Mouse (Mus musculus): ENCODE data around the gene Cdh23. TPM values are rescaled to one million over a fixed set of nuclear protein-coding genes. Genes with fewer than 3 reads are reported as not detected.
"Not testable (repeated sequence)": the region's sequence is repeated elsewhere in the genome, so short reads cannot be mapped to it uniquely, and the experiment has no call there.

Gene Cdh23
- 2.0 and 2.8 TPM in 2 replicates for polyA plus RNA-seq (2014; fragmentation: Nextera tagmentation; extraction: Ambion mirVana)

DNA sequence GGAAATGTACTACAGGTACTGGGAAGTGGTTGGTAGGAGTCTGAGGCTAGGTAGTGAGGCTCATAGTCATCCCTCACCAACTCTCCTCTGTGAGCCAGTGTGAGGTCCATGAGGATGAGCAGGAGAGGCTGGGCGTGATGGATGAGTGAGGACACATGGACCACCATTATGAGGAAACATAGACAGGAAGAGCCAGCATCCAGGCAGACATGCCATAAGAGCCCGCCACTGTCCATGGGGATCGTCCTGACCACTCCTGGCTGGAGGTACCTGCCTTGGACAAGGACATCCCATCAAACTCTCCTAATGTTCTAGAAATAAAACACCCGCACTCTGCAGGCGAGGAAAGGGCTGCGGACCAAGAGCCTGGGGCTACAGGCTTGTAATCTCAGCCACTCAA lies at the start of gene Cdh23:
Gene Cdh23 (minus strand): TSS at position 101 of the 400 bp plus-strand sequence.
- no peaks in the 10 kb centered on the region for H3K27me3 ChIP-seq (replicated peaks; ENCODE audit: control insufficient read depth, insufficient read depth, low read length)
- peaks cover 4% of the 10 kb centered on the region for H3K4me1 ChIP-seq (ENCODE audit: control insufficient read depth, insufficient read depth, low read length)
- no peak within 1 kb of the TSS for H3K4me2 ChIP-seq (ENCODE audit: low read length)
- no peaks in the 10 kb centered on the region for H3K9me3 ChIP-seq (replicated peaks; ENCODE audit: control insufficient read depth, low read length)
- 91% methylated on average over 6 of the region's 6 CpGs for WGBS
- no peak within 1 kb of the TSS for H3K4me3 ChIP-seq (ENCODE audit: low read depth, low read length)
- ATAC-seq (no peak), DNase-seq (ENCODE audit: low spot score) (no peak)
- no peak within 1 kb of the TSS for H3K9ac ChIP-seq (ENCODE audit: low read length)
- no peak within 1 kb of the TSS for H3K27ac ChIP-seq (ENCODE audit: low read depth, low read length)
- H3K36me3 ChIP-seq (ENCODE audit: control insufficient read depth, insufficient read depth, low read length), result no peaks in the 10 kb centered on the region

DNA sequence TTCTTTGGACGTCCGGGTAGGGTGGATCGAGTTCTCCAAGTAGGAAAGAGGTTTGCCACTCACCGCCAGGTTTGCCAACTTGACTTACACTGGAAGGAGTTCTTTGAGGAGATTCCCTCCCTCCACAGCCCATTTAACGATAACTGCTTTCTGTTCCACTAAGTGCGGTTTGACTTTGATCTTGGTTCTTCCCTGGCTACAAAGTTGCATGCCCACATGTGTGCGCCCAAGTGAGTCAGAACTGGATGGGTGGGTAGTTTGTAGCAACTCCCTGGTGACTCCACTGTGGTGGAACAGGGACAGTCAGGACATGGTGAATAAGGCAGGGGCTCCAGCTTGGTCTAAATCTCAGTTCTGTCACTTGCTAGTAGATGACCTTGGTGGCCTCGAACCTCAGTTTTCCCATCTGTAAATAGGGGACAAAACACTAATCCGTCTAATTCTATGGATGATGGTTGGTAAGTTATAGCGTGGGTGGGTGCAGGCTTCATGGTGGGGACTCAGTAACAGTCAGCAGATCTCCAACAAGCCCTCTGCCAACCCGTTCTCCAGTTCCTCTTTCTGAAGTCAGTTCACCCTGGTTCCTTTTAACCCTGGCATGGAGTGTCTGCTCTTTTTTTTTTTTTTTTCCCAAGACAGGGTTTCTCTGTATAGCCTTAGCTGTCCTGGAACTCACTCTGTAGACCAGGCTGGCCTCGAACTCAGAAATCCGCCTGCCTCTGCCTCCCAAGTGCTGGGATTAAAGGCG lies 48.4 kb upstream of the Cdh23 start:
- 93% methylated on average over 14 of the region's 14 CpGs for WGBS
- H3K4me3 ChIP-seq (ENCODE audit: low read depth, low read length), result no peak overlapping the region
- H3K27me3 ChIP-seq (replicated peaks; ENCODE audit: control insufficient read depth, insufficient read depth, low read length), result no peaks in the 10 kb centered on the region
- H3K27ac ChIP-seq (ENCODE audit: low read depth, low read length), result no peak overlapping the region
- no peak overlapping the region for H3K9ac ChIP-seq (ENCODE audit: low read length)
- no peaks in the 10 kb centered on the region for H3K36me3 ChIP-seq (ENCODE audit: control insufficient read depth, insufficient read depth, low read length)
- H3K4me1 ChIP-seq (ENCODE audit: control insufficient read depth, insufficient read depth, low read length), result no peaks in the 10 kb centered on the region
- H3K9me3 ChIP-seq (replicated peaks; ENCODE audit: control insufficient read depth, low read length), result no peaks in the 10 kb centered on the region
- DNase-seq (ENCODE audit: low spot score) (no peak), ATAC-seq (no peak)
- H3K4me2 ChIP-seq (ENCODE audit: low read length), result no peak overlapping the region

DNA sequence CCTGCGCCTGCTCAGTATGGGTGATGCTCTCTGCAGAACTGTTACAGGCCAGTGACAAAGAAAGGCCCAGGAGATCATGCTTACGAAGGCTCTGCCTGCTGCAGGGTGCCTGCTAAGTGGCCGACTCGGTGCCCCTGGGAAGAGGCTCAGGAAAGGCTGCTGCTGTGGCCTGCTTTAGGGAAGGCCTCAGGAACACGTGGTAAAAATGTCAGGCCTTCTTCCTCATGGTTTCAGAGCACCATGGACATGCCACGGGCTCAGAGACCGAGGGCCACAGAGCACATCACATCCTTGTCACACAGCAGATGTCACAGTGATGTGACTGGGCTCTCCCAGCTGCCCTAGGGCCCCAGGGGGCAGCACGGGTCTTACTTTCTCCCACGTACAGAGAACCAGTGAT lies 47.4 kb upstream of the Cdh23 start:
- H3K9ac ChIP-seq (ENCODE audit: low read length), result no peak overlapping the region
- H3K27me3 ChIP-seq (replicated peaks; ENCODE audit: control insufficient read depth, insufficient read depth, low read length), result no peaks in the 10 kb centered on the region
- DNase-seq (ENCODE audit: low spot score), result no peak
- WGBS, result 63% methylated on average over 9 of the region's 9 CpGs
- no peaks in the 10 kb centered on the region for H3K36me3 ChIP-seq (ENCODE audit: control insufficient read depth, insufficient read depth, low read length)
- H3K9me3 ChIP-seq (replicated peaks; ENCODE audit: control insufficient read depth, low read length), result no peaks in the 10 kb centered on the region
- H3K27ac ChIP-seq (ENCODE audit: low read depth, low read length), result no peak overlapping the region
- no peak overlapping the region for H3K4me3 ChIP-seq (ENCODE audit: low read depth, low read length)
- H3K4me2 ChIP-seq (ENCODE audit: low read length), result no peak overlapping the region
- H3K4me1 ChIP-seq (ENCODE audit: control insufficient read depth, insufficient read depth, low read length), result no peaks in the 10 kb centered on the region
- no peak for ATAC-seq

DNA sequence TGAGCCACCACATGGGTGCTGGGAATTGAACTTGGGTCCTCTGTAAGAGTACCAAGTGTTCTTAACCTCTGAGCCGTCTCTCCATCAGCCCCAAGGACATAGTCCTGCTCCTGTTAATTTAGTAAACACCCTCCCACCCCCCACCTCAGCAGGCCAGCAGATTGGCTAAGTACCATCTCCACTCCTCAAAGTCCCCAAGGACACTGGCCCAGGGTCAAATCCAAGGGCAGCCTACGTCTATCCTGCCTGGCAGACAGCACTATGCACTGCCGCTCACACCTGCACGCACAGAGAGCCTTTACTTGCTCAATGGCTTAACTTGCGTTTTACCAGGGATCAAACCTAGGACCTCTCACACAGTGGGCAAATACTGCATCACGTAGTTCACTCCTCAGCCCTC lies 46.7 kb upstream of the Cdh23 start:
- Histone ChIP-seq H3K4me1 (ENCODE audit: control insufficient read depth, insufficient read depth, low read length) (no peaks in the 10 kb centered on the region), H3K27me3 (replicated peaks; ENCODE audit: control insufficient read depth, insufficient read depth, low read length) (no peaks in the 10 kb centered on the region), H3K4me3 (ENCODE audit: low read depth, low read length) (no peak overlapping the region), H3K36me3 (ENCODE audit: control insufficient read depth, insufficient read depth, low read length) (no peaks in the 10 kb centered on the region), H3K27ac (ENCODE audit: low read depth, low read length) (no peak overlapping the region), H3K4me2 (ENCODE audit: low read length) (no peak overlapping the region), H3K9me3 (replicated peaks; ENCODE audit: control insufficient read depth, low read length) (no peaks in the 10 kb centered on the region), H3K9ac (ENCODE audit: low read length) (no peak overlapping the region)
- 90% methylated on average over 6 of the region's 6 CpGs for WGBS
- ATAC-seq, result no peak
- no peak for DNase-seq (ENCODE audit: low spot score)

DNA sequence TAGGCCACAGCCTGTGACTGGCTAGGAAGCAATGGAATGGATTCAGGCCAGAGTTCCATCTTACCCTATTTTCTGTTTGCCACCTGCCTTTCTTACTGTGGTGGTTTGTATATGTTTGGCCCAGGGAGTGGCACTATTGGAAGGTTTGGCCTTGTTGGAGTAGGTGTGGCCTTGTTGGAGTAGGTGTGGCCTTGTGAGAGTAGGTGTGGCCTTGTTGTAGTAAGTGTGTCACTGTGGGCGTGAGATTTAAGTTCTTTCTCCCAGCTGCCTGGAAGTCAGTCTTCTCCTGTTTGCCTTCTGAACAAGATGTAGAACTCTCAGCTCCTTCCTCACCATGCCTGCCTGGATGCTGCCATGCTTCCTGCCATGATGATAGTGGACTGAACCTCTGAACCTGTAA lies 46.0 kb upstream of the Cdh23 start:
- WGBS, result 75% methylated on average over 1 of the region's 1 CpGs
- H3K9ac ChIP-seq (ENCODE audit: low read length); H3K27ac ChIP-seq (ENCODE audit: low read depth, low read length); H3K27me3 ChIP-seq (replicated peaks; ENCODE audit: control insufficient read depth, insufficient read depth, low read length); H3K9me3 ChIP-seq (replicated peaks; ENCODE audit: control insufficient read depth, low read length); H3K4me3 ChIP-seq (ENCODE audit: low read depth, low read length); H3K4me2 ChIP-seq (ENCODE audit: low read length); H3K4me1 ChIP-seq (ENCODE audit: control insufficient read depth, insufficient read depth, low read length); ATAC-seq; DNase-seq (ENCODE audit: low spot score); H3K36me3 ChIP-seq (ENCODE audit: control insufficient read depth, insufficient read depth, low read length): not testable (repeated sequence)

DNA sequence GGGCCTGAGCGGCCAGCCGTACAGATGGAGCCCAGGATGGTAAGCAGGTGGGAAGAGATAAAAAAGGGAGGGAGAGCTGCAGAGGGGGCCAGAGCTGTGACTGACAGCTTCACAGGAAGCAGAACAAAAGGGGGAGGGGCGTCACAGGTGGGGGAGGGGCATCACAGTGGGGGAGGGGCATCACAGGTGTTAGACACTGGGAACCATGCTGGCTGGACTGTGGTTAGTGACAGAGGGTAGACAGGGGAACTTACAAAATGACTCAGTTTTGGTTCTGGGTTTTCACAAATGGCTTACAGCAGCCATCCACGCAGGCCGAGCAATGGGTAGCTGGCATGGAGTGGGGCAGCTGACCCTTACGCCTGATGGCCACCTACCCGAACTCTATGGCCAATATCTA lies 45.1 kb upstream of the Cdh23 start:
- Histone ChIP-seq H3K36me3 (ENCODE audit: control insufficient read depth, insufficient read depth, low read length) (no peaks in the 10 kb centered on the region), H3K4me3 (ENCODE audit: low read depth, low read length) (no peak overlapping the region), H3K9me3 (replicated peaks; ENCODE audit: control insufficient read depth, low read length) (no peaks in the 10 kb centered on the region), H3K4me2 (ENCODE audit: low read length) (no peak overlapping the region), H3K27ac (ENCODE audit: low read depth, low read length) (no peak overlapping the region), H3K9ac (ENCODE audit: low read length) (no peak overlapping the region), H3K4me1 (ENCODE audit: control insufficient read depth, insufficient read depth, low read length) (no peaks in the 10 kb centered on the region), H3K27me3 (replicated peaks; ENCODE audit: control insufficient read depth, insufficient read depth, low read length) (no peaks in the 10 kb centered on the region)
- WGBS, result 79% methylated on average over 7 of the region's 7 CpGs
- ATAC-seq (no peak), DNase-seq (ENCODE audit: low spot score) (no peak)

DNA sequence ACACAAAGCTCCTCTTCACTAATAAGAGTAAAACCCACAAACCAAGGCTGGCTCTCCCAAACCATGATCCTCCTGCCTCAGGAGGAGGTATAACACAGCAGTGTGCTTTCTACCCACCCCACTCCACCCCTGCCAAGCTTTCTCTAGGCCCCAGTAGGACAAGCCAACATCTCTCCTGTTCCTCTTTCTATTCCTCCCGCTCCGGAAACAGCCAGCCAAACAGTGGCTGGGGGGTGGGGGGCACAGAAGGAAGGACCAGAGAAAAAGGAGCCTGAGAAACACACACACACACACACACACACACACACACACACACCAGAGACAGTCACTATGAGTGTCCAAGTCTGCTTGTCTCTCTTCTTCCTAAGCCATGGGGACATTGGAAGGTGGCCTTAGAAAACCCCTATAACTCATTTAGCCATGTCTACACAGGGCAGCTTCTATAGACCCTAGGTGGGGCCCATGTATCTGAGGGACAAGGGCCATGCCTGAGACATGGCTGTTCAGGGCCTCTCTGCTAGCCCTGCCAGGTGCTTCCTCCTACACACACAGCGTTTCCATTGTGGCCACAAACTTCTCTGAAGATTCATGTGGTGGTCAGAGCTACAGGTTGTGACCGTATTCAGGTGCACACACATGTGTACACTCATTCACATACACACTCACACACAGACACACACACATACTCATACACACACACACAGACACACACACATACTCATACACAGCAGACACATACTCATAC lies 43.5 kb upstream of the Cdh23 start:
- 86% methylated on average over 4 of the region's 4 CpGs for WGBS
- H3K9ac ChIP-seq (ENCODE audit: low read length), result no peak overlapping the region
- no peaks in the 10 kb centered on the region for H3K27me3 ChIP-seq (replicated peaks; ENCODE audit: control insufficient read depth, insufficient read depth, low read length)
- no peaks in the 10 kb centered on the region for H3K36me3 ChIP-seq (ENCODE audit: control insufficient read depth, insufficient read depth, low read length)
- H3K9me3 ChIP-seq (replicated peaks; ENCODE audit: control insufficient read depth, low read length), result no peaks in the 10 kb centered on the region
- DNase-seq (ENCODE audit: low spot score) (no peak), ATAC-seq (no peak)
- H3K4me2 ChIP-seq (ENCODE audit: low read length), result no peak overlapping the region
- H3K4me1 ChIP-seq (ENCODE audit: control insufficient read depth, insufficient read depth, low read length), result no peaks in the 10 kb centered on the region
- H3K27ac ChIP-seq (ENCODE audit: low read depth, low read length), result no peak overlapping the region
- H3K4me3 ChIP-seq (ENCODE audit: low read depth, low read length), result no peak overlapping the region

DNA sequence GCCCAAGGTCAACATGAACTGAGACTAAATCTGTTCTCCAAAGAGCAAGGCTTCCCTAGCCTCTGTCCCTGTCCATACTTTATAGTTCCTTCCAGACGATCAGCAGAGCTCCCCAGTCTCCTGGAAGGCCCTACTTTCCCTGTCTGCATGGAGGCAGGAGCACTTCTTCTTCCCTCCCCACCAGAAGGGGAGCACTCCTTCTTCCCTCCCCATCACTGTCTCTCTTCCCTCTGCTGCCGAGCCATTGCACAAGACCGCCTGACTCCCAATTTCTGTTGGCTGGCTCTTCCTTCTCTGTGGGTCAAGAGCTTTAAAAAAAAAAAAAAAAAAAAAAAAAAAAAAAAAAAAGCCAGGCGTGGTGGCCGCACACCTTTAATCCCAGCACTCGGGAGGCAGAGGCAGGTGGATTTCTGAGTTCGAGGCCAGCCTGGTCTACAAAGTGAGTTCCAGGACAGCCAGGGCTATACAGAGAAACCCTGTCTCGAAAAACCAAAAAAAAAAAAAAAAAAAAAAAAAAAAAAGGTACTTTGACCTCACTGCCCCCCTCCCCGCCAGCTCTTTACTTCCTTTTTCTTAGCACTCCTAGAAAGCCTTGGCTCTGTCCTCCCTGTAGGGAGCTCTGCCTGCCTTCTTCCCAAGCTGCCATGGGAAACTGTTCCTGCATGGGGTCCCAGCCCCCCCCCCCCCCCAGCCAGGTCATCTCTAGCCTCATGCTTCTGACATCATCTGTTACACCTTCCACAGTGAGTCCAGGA lies 41.8 kb upstream of the Cdh23 start:
- Histone ChIP-seq H3K4me1 (ENCODE audit: control insufficient read depth, insufficient read depth, low read length) (no peaks in the 10 kb centered on the region), H3K4me3 (ENCODE audit: low read depth, low read length) (no peak overlapping the region), H3K27ac (ENCODE audit: low read depth, low read length) (no peak overlapping the region), H3K36me3 (ENCODE audit: control insufficient read depth, insufficient read depth, low read length) (no peaks in the 10 kb centered on the region), H3K9me3 (replicated peaks; ENCODE audit: control insufficient read depth, low read length) (no peaks in the 10 kb centered on the region), H3K9ac (ENCODE audit: low read length) (no peak overlapping the region), H3K4me2 (ENCODE audit: low read length) (no peak overlapping the region), H3K27me3 (replicated peaks; ENCODE audit: control insufficient read depth, insufficient read depth, low read length) (no peaks in the 10 kb centered on the region)
- ATAC-seq (no peak), DNase-seq (ENCODE audit: low spot score) (no peak)
- 92% methylated on average over 8 of the region's 9 CpGs for WGBS
